Mouse (Mus musculus): ENCODE measurements around the gene Hoxd3.

GRCm38 (mm10) chr2:74706393-74706960 is 5.2 kb upstream of the Hoxd3 start:
- TF ChIP-seq CTCF (IDR thresholded peaks at IDR 0.05; ENCODE audit: borderline replicate concordance, insufficient read depth, low read depth, low read length) (no peak), POLR2A (IDR thresholded peaks at IDR 0.05; ENCODE audit: borderline replicate concordance, insufficient read depth, low read length) (no peak)

Measured in cerebellum, adult 2 months (tissue).